Mouse (Mus musculus): ENCODE data around the gene Tshz2.
"Not testable (repeated sequence)": the region's sequence is repeated elsewhere in the genome, so short reads cannot be mapped to it uniquely, and the experiment has no call there.

The Tshz2 gene

DNA sequence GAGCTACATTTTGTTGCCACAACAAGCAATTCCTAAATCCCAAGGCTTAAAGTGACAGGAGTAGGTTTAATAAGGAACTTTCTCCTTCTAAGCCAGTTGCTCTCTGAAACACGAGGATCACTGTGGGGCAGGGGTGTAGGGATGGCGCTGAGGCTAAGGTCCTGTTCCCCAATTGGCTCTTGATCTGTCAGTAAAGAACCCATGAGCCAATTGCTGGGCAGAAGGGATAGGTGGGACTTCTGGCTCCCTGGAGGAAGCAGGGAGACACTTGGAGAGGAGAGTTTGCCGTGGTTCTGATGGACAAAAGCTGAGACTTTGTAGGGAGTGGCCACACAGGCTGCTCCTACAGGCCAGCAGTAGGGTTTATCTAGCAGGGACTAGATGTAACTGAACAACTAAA, 128.9 kb downstream of the Tshz2 start:
- peak; percentile 31 for DNase-seq

DNA sequence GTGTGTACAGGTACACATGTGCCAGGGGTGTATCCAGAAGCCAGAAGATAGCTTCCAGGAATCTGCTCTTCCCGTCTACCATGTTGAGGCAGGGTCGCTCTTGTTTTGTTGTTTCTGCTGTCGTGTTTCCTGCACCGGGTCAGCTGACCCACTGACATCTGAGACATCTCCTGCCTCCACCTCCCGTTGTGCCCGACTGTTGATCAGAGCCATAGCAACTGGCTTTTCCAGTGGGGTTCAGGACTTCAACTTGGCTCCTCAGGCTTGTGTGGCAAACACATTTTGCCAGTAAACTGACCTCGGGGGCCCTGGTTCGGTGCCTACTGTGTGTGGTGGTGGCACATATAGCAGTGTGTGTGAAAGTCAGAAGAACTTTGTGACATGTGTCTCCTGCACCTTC, 129.5 kb downstream of the Tshz2 start:
- DNase-seq, result no peak

DNA sequence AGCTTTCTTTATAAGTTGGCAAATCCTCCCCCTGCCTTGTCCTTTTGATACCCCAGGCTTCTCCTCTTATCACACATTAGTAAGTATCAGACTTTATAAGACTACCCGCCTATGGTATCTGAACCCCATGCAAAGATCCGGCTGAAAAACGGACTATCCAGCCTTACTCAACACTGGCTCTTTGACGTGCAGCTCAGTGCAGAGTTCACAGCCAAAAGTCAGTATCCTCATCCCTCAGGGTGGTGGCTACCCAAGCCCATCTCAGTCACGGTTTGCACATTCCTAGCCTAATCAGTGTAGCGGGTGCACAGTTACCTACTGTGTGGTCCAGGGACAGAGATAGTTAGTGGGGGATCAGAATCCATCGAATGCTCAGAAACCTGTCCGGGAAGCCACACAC, 130.9 kb downstream of the Tshz2 start:
- DNase-seq, result no peak

DNA sequence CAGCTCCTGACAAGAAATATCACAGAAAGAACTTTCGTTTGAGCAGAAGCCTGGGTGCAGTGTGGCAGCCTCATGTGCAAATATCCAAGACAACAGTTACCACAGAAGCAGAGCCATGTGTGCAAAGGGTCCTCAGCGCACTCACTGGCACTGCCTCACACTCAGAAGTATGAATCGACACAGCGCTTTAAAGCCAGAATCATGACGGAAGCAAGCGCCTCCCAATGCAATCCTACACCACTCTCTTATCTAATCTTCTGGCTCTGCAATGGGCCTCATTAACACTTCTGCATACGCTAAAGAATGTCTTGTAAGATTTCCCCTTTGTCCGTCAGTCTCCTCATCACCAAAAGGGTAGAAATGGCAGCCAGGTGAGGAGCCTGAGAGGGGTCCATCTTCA, 133.4 kb downstream of the Tshz2 start:
- DNase-seq, result no peak

DNA sequence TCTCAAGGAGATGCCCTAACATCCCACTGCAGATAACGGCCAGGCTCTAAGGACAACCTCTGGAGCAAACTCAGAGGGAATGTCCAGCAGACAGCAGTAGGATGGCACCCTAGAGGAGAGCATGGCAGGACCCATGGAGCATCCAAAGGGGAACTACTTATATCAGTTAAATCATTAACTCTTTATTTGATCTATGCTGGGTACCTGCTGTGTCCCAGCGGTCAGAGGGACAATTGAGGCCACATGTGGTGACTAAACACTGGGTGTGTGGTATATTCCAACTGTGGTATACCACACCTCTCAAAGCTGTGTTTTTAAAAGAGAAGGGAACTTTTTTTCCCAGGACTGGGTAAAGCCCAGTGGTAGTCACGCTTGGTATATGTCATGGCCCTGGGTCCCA, 134.5 kb downstream of the Tshz2 start:
- DNase-seq, result no peak

DNA sequence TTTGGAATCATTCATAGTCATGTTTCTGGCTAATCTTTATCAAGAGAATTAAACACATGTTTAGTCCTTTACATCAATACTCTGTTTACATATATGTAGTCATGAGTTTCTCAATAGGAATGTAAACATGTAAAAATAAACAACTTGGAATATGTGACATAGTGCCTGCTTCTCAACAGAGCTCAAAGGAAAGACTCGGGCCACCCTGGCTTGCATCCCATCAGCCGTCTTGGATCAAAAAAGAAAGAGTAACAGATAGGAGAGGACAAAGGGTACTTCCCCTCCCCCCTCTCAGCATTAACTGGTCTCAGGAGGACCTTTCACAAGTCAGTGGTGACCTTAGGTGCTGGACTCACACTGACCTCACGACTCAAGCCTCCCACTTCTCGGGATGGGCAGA, 142.3 kb downstream of the Tshz2 start:
- no peak for DNase-seq

DNA sequence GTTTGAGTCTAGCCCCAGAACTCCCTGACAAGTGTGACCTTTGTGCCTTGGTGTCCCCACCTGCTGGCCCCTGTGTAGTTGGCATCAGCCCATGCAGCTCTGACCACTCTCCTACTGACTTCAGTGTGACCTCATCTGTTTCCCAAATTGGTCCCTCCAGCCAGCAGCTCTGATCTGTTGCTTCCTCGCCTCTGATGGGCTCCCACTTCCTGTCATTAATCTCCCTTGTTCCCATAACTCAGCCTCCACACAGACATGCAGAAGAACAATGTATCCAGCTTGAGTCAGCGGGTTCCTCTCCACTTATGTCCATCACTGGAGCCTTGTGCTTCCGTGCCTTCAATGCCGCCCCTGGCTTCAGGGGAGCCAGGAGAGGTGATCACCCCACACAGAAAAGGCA, 144.4 kb downstream of the Tshz2 start:
- DNase-seq, result no peak

DNA sequence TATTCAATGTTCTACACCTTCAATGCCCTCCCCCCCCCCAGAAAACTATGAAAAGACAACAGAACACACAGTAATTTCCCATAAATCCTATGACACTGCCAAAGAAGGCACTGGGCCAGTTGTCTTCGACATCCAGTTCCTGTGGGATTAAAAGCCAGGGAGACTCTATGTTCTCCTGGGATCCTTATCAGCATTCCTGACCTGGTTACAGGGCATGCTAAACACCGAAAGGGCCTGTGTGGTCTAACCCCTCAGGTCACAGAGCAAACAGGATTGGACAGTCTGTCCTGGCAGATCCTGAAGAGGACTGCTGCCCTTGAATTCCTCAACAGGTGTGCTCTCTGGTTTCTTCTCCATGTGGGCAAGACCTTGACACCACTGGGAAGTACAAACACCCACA, 145.0 kb downstream of the Tshz2 start:
- no peak for DNase-seq

DNA sequence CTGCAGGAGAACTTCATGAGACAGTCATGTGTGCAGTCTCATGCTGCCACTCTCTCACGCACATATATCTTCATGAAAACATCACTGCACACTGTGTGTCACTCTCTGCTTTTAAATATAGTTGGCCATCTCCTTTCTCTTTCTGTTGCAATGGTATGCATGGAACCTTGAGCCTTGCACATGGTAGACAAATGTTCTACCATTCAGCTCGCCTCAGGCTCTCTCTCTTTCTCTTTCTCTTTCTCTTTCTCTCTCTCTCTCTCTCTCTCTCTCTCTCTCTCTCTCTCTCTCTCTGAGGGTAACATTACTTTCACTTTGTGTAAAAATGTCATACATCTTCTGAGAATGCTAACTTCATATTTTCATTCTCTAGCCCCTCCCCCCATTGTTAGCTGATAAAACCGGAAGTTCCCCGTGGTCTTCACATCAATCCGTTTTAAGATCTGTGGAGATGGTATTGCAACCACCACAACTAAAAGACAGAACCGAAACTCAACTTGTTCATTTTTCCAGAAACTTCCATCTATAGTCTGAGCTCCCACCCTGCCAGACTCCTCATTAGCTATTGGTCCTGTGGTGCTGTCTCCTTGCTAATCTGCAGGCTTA, 146.0 kb downstream of the Tshz2 start:
- no peak for DNase-seq

DNA sequence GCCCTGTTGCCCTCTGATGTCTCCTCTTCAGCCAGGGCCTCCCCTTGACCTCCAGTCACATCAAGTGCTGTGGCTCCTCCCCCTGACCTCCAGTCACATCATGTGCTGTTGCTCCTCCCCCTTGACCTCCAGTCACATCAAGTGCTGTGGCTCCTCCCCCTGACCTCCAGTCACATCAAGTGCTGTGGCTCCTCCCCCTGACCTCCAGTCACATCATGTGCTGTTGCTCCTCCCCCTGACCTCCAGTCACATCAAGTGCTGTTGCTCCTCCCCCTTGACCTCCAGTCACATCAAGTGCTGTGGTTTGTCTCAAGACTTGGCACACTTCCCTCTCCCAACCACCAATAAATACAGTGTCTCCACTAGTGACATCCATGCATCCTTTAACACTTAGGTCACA, 148.9 kb downstream of the Tshz2 start:
- DNase-seq, result not testable (repeated sequence)

DNA sequence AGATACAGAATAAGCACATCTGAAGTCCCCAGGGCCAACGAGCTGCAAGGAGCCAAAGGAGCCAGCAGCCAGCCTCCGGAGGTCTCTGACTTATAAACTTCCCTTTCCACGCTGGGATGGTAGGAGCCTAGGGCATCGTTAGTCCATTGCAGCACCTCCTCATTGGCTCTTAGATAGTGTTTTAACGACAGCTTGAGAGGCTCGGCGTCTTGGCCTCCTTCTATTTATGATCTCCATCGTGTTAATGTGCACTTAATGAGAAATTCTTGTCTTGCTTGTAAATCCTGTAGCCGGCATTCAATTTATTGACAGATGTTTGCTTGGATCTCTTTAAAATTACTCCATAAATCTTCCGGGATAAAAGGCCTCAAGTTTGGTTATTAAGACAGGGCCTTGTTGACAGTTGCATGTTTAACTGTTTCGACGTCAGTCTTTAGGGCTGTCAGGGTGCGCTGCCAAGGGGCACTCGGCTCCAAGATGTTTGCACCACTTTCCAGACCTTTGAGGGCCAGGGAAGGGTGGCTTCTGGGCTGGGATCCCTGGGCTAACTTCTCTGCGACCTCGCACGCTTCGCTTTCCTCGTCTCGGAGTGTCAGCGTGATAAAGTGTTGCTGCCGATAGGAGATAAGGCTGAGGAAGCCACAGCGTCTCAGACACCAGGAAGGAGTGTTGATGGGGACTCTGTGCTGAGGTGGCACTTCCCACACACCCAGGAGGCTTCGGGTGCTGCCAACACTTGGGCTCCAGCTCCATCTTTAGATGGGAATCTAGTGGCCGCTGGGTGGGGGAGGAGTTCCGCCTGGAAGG, 150.3 kb downstream of the Tshz2 start:
- DNase-seq, result no peak

DNA sequence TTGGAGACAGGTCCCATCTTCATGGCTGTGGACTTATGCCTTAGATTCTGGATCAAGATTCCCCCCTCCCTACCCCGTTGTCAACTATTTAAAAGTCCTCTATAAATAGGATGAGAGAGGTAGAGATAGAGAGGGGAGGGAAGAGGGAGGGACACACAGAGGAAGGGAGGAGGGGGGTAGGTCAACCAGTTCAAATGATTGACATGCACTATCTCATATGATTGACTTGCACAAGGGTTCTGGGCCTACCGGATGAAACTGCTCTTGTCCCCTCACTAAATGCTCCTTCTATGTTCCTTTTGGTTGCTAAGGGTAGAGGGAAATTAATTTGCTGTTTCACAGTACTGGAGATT, 150.8 kb downstream of the Tshz2 start:
- DNase-seq, result no peak

DNA sequence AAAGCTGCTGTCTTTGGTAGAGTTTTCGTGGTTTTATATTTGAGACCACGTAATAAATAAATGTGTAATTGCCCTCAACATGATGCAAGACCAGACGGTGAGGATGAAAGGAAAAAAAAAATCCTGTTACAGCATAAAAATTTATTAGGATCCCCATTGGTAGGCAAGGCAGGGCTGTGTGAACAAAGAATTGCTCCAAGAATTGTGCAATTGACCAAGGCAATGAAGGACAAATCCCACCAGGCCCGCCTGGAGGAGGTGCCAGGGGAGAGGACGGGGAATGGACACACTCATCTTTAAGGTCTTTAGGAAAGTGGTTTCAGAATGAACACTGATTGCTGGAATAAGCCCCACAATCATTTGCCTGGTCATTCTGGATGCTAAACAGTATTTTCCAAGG, 154.6 kb downstream of the Tshz2 start:
- DNase-seq, result no peak

DNA sequence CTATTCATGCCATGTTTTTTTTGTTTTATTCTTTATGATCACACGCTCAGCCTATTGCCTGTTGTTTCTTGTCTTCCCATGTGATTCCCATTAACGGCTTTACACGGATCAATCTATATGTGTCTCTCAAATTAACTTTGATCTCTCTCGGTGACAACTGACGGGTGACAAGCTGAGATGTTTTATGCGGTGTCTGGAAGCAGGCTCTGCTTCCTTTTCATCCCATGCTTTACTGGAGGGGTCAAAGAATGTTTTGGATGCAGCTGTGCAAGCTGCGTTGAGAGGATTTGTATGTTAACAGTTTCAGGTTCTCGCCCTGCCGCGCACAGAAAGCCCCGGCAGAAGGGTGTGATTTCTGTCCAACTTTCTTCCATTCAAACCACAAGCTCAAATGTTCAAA, 155.1 kb downstream of the Tshz2 start:
- no peak for DNase-seq

DNA sequence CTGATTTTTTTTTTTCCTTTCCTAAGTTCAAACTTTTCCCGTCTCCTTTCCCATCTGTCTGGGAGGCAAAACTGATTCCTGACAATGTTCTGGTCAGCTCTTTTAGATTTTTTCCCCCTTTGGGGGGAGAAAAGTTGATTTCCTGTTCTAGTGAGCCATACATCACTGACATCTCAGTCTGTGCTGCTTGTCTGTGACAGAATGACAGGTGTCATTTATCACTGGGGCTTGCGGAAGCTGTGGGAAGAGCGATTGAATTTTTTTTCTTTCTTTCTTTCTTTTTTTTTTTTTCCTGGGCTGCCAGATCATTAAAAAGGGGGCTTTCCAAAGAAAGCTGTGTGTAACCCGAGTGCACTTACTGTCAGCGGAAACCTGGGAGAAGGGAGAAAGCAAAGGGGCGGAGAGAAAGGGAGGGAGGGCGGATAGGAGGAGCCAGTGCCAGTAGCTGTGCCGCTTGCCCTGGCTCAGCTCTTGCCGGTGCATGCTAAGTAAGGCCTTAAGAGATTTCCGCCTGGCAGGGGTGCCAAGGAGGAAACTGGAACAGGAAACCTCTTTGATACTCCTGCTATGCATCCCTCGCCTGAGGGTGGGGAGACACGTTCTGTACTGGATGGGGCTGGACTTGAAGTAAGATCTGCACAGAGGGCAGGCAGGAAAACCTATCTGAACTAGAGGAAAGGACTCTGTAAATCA, 157.8 kb downstream of the Tshz2 start:
- peak; percentile 67 for DNase-seq

DNA sequence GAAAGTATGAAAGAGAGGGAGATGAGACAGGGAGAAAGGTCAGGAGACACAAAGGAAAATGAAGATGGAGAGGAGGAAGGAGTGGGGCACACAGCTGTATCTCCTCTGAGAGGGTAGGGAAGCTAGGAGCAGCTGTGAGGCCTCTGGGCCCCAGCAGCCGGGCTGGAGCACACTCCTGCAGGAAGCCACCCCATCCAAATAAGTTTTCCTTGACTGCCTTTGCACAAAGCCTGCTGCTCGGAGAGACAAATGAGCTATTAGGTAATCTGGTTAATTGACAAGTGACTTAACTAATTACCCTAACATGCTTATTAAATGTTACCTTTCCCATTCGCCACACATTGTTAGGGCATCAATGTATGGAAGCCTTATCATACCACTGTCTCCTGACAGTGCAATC, 159.9 kb downstream of the Tshz2 start:
- DNase-seq, result peak; percentile 78

DNA sequence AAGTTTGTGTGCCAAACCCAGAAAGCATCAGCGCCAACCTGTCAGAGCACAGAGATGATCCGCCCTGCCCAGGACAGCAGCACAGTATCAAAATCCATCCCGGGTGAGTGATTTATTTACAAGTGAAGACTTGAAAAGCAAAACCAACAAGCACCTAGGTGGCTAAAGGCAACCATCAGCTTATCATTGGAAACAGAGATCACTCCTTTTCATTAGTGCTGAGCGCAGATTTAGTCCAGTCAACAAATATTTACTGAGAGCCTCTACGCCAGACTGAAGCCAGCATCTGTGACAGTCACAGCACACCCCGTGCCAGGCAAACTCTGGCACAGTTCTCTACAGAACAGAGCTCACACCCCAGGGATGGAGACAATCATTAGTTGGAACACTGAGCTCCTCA, 169.4 kb downstream of the Tshz2 start:
- DNase-seq, result no peak

DNA sequence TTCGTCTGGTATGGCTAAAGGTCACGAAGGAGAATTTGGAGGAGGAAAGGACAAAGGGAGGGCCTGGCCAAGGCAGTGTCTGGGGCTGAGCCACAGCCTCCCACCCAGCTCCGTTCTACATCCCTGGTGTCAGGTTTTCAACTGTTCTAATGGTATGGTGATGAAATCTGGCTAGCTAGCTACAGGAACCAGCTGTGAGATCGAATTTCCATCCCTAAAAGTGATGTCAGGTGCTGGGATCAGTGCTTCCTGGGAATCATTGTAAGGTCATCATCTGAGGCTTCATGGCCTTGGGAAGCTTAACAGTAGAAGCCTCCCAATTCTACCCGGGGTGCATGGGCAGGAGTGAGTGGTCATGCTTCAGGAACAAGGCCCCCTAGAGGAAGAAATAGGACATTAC, 171.6 kb downstream of the Tshz2 start:
- no peak for DNase-seq

DNA sequence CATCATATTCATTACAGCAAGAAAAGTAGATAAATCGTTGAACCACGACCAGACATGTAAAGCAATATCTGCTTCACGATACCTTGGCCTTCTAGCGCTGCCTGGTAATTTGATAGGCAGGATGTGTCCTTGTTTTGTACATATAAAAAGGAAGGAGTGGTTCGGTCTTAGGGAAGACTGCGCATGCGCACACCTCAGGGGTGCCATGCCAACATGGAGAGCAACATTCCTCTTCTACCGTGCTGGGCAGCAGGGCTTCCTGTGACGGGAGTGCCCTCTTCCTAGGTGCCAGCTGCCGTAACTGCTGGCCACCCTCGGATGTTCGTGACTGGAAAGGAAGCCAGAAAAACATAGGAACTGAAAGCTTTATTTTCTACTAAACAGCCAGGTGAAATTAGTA, 172.7 kb downstream of the Tshz2 start:
- DNase-seq, result no peak

DNA sequence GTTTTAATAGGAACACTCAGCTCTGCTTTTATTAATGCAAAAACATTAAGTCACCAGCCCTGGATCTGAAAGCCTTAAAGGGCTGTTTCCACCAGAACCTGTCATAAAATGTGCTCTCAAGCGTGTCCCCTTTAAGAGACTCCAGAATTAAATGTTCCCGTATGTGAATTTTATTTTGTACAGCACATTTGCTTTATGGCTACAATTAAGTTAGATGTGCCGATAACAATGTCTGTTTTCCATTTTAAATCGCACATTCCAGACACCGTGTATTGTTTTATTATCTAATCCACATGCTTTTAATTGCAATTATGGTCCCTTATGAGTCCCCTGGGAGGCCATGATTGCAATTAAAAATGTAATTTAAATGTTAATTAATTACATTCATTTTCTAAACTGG, 178.8 kb downstream of the Tshz2 start:
- no peak for DNase-seq

DNA sequence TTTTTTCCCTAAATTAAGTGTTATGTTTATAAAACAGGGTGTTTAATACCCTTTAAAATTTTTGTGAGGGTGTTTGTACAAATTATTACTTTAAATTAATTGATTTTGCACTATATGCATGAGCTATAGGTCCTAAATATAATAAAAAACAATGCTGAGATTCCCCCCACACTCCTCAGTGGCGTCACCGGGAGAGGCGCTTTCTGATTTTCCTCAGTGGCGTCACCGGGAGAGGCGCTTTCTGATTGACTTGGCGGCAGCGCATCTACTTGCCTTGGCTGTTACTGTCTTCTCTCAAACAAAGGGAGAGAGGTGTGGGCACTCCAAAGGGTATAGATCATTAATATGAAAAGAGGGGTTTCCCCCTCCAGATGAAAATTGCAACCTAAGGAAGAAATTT, 179.2 kb downstream of the Tshz2 start:
- no peak for DNase-seq

DNA sequence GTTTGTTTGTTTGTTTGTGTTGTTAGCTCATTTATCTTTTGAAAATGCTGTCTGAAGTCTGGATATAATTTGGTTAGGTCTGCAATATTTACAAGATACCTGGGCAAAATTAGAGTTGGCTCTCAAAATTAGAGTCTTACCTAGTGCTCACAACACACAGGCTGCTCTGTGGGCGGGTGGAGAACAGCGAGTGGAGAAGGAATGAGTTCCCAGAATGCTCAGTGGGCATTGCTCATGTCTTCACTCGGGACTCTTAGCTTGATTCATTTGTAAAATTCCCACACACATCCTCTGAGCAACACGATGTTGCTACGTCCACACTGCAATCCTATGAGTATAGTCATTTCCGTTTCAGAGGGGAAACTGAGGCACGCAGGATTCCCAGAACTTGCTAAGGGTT, 180.1 kb downstream of the Tshz2 start:
- DNase-seq, result no peak

DNA sequence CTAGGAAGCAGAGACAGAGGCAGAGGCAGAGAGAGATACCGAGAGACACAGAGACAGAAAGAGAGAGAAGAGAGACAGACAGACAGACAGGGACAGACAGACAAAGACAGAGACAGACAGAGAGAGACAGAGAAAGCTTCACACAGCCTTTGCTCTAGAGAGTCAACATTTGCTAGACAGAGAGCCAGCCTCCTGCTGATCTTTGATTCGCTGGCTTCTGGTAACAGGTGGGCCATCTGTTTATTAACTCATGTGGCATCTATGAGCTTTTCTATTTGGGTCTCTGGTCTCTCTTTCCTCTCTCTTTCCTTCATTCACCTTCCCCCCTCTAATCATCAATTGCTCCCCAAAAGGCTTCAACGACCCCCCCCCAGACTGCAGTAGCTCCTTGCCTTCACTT, 181.5 kb downstream of the Tshz2 start:
- no peak for DNase-seq

DNA sequence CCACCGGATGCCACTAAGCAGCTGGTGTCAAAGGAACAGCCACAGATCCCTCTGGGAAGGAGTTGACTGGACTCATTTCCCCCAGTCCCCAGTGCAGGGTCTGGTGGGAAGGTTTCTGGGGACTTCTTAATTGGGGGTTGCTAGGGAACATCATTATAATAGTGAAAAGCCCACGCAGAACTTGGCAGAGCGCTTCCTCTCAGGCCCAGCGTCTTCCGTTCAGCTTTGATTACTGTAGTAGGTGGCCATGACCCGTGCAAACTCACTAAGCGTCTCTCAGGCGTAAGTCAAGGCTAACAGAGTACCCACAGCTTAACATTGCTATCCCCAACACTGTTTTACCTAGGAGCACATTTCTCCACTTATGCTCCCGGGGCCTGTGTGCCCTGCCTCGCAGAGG, 181.9 kb downstream of the Tshz2 start:
- peak; percentile 82 for DNase-seq
